Mouse (Mus musculus): ENCODE data around the gene Slc25a25.

- TF ChIP-seq CTCF (IDR thresholded peaks at IDR 0.05; ENCODE audit: low read depth): no peak
- no peak for TF ChIP-seq EP300 (optimal IDR thresholded peaks at IDR 0.05)
Measured at GRCm38 (mm10) chr2:32381775-32382223, 69.4 kb downstream of the Slc25a25 start, which contains the start of gene 1110008P14Rik.
